Mouse (Mus musculus): ENCODE measurements around the gene Slc22a18.

The Slc22a18 gene

DNA sequence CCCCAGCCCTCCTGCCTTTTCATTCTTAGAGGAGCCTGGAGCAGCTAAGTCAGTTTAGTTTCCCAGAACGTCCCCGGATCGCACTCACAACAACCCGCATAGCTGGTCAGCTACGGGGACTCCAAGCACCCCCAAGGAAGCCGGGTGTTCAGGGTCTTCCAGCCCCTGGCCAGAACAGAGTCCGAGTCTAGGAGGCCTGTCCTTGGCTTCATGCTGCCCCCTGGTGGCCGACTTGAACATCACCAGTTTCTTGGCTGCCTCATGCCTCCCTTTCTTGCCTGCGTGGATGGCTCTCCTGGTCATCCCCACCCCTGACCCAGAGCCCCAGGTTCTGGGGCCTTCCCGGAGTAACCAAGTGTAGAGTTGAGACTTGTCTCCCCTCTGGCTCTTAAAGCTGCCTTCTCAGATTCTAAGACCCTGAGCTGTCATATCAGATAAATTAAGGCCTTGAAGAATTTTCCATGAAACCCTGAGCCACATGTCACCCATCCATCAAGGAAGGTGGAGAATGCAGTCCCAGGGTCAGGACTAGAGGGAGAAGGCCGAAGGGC lies 9.6 kb upstream of the Slc22a18 start:
- DNase-seq, result peak; percentile 76

DNA sequence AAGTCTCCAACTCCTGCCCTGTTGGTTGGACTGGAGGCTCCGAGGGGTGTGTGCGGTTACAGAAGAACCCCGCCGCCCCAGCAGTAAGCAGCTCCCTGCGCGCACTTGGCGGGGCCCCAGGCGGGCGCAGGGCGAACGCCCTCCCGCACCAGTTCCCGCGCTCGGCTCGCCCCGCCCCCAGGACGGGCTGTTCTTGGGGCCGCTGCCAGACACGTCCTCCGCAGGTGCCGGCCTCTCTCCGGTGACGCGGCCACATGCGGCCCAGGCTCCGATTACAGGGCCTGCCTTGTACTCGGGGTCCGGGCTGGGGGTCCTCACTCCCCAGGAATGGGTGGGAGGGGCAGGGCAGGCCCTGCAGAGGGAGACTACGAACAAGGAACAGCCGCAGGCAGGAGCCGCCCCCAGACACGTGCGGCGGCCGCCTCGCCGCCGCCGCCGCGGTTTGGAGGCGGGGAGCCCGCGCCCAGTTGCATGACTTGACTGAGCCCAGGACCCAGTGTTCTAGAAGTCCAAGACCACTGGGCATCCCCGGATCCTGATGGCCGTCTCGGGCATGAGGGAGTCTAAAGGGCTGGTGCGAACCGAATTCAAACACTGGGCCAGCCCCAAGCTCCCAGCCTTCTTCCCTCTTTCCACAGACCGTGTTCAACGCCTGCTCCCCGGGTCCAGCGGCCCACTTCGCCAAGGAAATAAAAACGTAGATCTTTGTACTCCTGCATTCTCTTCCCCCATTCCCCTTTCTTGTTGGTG lies 8.6 kb upstream of the Slc22a18 start:
- peak; percentile 57 for DNase-seq

GRCm38 (mm10) chr7:143466099-143466677 lies 7.3 kb upstream of the Slc22a18 start:
- DNase-seq, result peak; percentile 86

DNA sequence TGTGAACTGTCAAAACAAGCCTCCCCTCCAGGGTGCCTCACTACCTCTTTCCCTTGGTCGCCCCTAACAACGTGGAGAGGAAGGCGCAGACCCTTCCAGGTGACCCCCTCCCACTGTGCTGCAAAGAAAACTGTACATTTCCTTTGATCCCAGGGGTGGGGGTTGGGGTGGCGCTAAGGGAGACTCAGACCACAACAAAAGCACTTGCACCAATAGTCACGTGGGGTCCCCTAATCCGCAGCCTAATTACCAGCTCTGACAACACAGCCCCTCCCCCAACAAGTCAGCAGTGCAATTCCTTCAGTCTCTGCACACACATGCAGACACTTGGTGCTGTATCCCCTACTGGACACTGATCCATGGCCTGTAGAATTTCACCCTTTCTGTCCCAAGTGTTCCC lies 5.8 kb upstream of the Slc22a18 start:
- DNase-seq, result no peak

DNA sequence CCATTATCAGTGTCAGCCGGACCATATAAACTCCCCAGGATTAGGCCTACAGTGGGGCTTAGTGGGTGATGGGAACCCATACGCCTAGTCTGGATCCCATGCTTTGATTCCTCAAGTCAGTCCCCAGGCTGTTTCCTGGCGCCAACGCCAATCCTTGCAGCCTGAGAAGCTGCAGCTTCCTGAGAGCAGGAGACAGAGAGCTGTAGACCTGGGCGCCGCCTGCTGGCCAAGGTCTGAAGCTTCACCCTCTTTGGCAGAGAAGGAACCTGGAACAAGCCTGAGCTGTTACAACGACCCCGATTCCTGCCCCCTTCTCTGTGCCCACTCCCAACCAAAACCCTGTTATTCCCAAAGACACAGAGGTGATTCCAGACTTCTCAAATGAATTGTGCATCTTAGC lies 3.6 kb upstream of the Slc22a18 start:
- peak; percentile 77 for DNase-seq

- peak; percentile 15 for DNase-seq
These were observed 1.3 kb downstream of the Slc22a18 start for GRCm38 (mm10) chr7:143474811-143475210.

GRCm38 (mm10) chr7:143475876-143476275 lies 2.3 kb downstream of the Slc22a18 start:
- DNase-seq, result no peak

GRCm38 (mm10) chr7:143476702-143477335 lies 3.3 kb downstream of the Slc22a18 start:
- DNase-seq, result no peak

DNA sequence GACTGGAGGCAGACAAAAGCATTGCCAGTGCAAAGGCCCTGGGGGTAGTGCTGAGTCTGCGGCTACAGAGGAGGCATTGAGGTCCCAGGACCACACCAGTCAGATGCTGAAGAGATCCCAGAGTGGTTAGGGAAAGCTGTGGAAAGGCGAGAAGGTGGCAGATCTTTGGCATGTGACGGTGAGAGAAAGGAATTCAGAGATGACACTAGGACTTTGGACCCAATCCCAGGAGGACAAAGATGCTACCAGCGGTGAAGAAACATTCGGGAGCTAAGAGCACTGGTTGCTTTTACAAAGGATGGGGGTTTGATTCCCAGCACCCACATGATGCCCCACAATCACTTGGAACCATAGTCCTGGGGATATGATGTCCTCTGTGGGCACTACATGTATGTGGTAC lies 4.3 kb downstream of the Slc22a18 start:
- DNase-seq, result no peak

DNA sequence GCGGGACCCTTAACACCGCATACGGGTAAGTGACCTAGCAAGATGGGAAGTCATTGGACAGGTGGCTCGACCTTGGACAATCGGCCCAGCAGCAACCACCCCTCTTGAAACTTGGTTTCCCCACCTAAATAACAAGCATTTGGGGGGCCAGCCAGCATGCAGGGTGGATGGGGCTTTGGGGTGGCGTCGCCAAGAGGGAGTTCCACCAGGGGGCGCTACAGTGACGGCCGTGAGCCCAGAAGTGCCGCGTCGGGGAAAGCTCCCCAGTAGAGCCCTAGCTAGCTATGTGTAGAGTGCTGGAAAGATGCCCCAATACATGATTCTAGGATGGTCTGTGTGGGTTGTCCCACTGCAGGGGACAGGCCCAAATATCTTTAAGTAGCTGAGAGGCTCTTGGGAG lies 7.0 kb downstream of the Slc22a18 start:
- DNase-seq, result peak; percentile 78

DNA sequence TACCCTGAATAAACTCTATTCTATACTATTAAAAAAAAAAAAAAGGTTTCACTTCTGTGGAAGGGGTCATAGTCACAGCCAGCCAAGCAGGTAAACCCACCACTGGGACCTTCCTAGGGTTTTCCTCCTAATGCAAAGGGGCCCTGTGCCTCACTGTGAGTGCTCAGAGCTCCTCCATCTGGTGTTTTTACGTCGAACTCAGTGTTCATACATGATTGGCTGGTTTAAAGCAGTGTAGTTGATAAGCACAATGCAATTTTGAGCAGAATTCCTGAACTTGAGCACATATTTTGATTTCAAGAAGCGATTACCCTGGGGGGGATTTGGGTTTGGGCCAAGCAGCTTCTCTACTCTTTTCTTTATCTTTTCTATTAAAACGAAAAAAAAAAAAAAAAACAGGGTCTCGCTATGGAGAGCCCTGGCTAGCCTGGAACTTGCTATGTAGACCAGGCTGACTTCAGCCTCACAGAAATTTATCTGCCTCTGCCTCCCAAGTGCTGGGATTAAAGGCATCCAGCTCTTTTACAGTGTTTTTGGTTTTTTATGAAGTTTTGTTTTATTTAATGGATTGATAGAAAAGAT lies 8.4 kb downstream of the Slc22a18 start:
- DNase-seq, result no peak

GRCm38 (mm10) chr7:143482541-143482940 lies 9.0 kb downstream of the Slc22a18 start:
- DNase-seq, result no peak

DNA sequence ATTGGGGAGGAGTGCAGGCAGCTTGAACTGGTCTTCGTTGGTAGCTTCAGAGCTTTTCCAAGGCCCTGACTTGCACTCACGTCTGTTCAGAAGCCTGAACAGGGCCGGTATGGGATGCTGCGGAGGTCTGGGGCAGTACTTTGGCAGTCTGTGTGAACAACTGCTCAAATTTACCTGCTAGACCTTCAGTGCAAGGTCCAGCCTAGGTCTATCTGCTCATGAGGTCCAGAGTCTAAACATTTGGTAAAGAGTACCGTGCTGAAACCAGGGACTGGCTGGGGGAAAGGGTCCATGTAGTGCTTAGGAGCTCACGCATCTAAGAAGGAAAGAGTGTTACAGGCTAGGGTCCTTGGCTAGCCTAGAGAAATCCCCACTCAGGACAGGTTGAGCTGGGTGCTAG lies 16.2 kb downstream of the Slc22a18 start:
- DNase-seq, result no peak

DNA sequence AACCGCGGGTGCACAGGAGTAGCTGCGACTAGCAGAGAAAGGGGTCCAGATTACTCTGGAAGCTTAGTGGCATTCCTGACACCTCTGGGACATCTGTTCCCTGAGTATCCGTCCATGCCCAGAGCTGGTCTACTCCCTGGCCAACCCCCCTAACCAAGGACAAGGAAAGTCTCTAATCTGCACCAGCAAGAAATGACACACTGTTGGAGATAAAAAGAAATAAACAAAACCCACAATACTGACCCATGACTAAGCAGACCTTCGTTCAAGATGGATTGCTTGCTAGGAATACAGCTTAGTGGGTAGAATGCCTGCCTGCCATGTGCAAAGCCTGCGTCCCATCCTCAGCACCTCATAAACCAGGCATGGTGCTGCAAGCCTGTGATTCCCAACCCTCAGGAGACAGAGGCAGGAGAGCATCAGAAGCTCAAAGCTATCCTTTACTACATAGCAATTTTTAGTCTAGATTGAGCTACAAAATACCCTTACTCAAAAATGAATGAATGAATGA lies 20.1 kb downstream of the Slc22a18 start:
- peak; percentile 9 for DNase-seq

- DNase-seq, result no peak
These were observed 21.8 kb downstream of the Slc22a18 start for GRCm38 (mm10) chr7:143495104-143495961.

- DNase-seq, result no peak
These were observed 25.0 kb downstream of the Slc22a18 start for GRCm38 (mm10) chr7:143498584-143498983.

DNA sequence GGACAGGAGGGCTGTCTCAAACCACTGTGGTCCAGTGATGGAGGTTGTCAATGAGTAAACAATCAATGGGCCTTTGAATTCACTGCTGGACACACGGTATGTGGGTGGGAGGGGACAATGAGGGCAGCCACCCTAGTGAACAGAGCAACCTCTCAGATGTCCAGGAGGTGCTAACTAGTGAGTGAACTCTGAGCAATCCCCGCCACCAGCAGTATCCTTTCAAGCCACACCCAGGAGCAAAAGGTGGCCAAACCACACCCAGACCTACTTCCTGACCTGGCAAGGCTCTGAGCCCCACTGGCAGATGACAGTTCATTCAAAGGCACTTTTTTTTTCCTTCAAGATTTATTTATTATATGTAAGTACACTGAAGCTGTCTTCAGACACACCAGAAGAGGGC lies 27.4 kb downstream of the Slc22a18 start:
- DNase-seq, result peak; percentile 15

- peak; percentile 75 for DNase-seq
These were observed 28.3 kb downstream of the Slc22a18 start for GRCm38 (mm10) chr7:143501643-143502417.

DNA sequence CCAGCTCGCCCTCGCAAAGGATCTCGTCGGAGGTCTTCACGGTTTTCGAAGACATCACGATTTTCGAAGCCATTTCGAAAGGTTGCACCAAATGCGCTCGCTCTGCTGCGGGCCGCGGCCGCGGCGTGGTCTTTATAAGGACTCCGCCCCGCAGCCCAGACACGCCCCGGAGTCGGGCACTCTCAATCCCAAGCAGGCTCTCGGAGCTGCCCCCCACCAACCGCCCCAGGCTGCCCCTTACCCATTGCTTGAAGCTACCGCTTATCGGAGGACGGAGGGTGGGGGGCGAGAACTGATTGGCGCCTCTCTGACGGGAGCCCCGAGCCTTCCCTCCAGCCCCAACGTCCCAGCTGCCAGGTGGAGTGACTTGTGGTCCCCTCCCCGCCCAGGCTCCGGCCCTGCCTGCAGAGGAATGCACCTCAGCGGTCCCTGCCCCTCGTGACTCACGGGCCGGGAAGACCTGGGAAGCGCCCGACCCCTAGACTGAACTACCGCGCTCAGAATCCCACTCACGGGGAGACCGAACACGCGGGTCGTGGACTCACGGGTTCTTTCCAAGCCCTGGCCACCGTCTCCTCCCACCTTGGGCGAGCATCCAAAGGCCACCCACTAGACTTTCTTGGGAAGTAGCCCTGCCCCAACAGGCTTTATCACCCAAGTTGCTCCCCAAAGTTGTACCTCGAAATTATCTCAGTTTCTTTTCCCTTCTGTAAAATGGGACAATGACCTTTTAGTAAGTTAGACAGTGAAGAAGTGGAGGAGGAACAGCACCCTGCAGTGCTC lies 29.1 kb downstream of the Slc22a18 start, which contains the start of gene Phlda2:
Phlda2 (minus strand) TSS at position 733 of the 783 bp plus-strand sequence.
- DNase-seq, result peak; percentile 54

GRCm38 (mm10) chr7:143503926-143504325 lies 30.4 kb downstream of the Slc22a18 start:
- no peak for DNase-seq
